Mouse (Mus musculus) cortical plate, adult 2 months (tissue): ENCODE measurements around the gene 4931428L18Rik.

ENCODE experiments used
- CTCF ChIP-seq: fragments of 200-500 bp; IDR thresholded peaks from 2 replicates; pipeline ENCODE4 v1.5.1; 2011; ENCODE audit warnings: mild to moderate bottlenecking, control low read depth, low read length; ENCODE audit not compliant: insufficient read depth; ENCODE audit errors: extremely low read depth
- POLR2A ChIP-seq: fragments of 200-500 bp; IDR thresholded peaks from 2 replicates; pipeline ENCODE4 v1.6.1; 2011; ENCODE audit warnings: mild to moderate bottlenecking, low read length, control low read depth; ENCODE audit not compliant: insufficient read depth; ENCODE audit errors: extremely low read depth

GRCm38 (mm10) chr1:31153793-31154349 is 68.6 kb downstream of the 4931428L18Rik start:
- TF ChIP-seq CTCF (peak; percentile 90), POLR2A (no peak)
